Mouse (Mus musculus): ENCODE measurements at regions not wholly inside any gene's neighbourhood (a gene's known extent, or its start where the extent isn't known, plus 50 kb on each side); places are given as distances from the start of the nearest gene placed in this dataset.

- DNase-seq, result no peak
Observed at GRCm38 (mm10) chr7:39882113-39882512, 364.5 kb downstream of the Zfp619 start.

- DNase-seq, result peak; percentile 4
Observed at GRCm38 (mm10) chr7:39894208-39894896, 376.8 kb downstream of the Zfp619 start.

- no peak for DNase-seq
Observed at GRCm38 (mm10) chr7:39896918-39897317, 379.4 kb downstream of the Zfp619 start.

GRCm38 (mm10) chr7:39898268-39898667 is 380.7 kb downstream of the Zfp619 start:
- peak; percentile 6 for DNase-seq

DNA sequence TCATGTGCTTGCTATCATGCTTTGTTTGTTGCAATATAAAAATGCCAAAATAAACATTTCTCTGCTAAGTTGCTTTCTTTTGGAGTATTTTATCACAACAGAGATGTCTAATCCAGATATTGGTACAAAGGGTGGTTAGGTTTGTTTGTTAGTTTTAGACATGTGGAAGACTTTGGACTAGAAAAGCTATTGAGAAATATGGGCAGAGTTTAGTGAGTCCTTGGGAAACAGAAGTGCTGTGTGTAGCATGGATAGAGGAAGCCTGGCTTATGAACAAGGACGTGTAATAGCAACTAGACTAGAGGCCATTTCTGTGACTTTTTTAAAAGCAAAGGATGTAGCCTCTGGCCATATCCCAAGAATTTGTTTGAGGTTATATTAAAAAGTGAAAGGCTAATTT is 416.4 kb downstream of the Zfp619 start:
- no peak for DNase-seq

DNA sequence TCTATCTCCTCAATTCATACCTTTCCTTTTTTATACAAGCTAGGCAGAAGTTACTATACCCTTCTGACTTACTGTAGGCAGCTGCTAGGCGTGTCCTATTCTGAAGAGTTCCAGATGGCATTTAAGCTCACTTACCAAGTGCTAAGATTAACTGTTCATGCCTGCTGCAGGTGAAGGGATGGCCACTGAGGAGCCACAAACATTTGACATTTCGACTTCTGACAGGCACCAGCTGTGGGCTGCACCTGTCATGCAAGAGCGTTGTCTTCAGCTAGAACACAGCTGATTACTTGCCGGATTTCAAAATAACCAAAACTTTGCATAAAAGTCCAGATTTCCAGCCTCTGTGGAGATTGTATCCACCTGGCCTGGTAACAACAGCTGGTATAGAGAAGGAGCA is 419.7 kb downstream of the Zfp619 start:
- no peak for DNase-seq

DNA sequence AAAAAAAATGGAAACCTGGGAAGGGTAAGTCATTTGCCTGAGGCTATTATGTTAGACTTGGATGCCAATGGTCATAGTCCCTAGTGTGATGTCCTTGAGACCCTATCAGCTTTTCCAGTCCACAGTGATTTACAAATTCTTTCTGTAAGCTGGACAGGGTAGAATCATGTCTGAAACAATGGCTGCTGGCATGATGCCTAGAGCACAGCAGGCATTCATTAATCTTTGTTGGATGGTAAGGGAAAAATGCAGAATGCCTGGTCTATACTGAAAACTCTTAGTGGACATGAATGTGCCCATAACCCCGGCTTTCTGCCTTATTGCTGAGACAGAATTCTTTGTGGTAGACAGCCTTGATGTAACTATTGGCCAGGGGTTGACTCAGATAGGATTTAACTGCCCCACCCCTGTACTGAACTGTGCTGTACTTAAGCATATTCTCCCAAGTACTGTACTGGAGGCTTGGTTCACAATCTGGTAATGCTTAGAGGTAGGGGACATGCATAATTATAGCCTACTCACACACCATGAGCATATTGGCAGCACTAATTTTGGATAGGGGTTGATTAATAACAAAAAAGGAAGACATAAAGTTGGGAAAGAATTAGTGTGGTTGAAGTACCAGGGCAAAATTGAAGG is 424.8 kb downstream of the Zfp619 start:
- no peak for DNase-seq

DNA sequence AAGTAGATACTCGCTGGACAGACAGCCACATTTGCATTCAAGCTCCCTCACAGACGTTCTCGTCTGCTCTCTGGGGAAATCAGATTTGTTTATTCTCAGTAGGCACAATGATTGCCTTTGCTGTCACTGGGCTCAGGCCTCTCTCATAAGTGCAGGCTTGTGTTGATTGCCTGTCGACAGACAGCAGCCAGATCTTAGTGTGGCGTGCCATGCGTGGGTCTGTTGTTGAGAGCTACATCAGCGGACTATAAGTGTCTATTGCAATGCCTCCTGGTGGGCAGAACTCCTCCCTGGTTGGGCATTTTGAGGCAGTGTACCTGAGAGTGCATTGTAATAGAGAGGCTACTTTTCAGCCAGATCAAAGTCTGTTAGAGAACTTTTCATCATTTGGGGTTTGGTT is 436.5 kb downstream of the Zfp619 start:
- no peak for DNase-seq

- DNase-seq, result no peak
Observed at GRCm38 (mm10) chr7:39954931-39955330, 437.4 kb downstream of the Zfp619 start.

- DNase-seq, result no peak
Observed at GRCm38 (mm10) chr7:39978121-39978520, 460.6 kb downstream of the Zfp619 start.

- DNase-seq, result no peak
Observed at GRCm38 (mm10) chr7:39981647-39982046, 464.1 kb downstream of the Zfp619 start.

Measured in right cerebral cortex, postnatal 4 days (tissue).